In the genomic region with DNA sequence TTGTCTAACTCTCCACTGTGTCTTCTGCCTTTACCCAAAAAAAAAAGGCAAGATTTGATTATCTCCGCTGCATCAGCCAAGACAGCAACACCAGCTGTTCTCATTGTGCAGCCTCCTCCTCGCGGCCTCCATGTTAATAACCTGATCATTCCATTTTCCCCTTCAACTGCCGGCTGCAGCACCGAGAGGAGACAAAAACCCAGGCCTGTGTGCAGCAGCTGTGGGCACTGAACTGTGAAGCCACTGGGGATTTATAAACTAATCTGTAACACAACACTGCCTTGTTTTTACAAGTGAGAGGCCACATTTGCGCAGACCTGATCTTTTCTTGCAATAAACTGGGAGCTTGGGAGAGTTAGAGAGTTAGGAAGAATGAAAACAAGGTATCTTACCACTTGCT, we compare ENCODE assay signal across 10 mouse cellular contexts.
DNase-seq lines count a peak whose midpoint lies in the region; ATAC-seq lines count a peak whose summit lies in the region.
"Had no signal": no experiment of that assay in that cellular context is flagged by ENCODE, and none has a peak within 500 bp of the region (broad histone marks: within the 10 kb centered on the region; RNA-seq: fewer than 3 reads in every experiment).

No protein-coding gene starts in this region.

- peak; percentile 89 for DNase-seq in A20 (ENCODE audit: low read depth, low spot score)
- DNase-seq in embryo, embryonic 11 days = peak; percentile 74
- no peak for DNase-seq in heart, adult 18-20 months
- DNase-seq in gastrocnemius, postnatal 36 days = no peak

- no peaks in the 10 kb centered on the region for H3K36me3 ChIP-seq in hindbrain, embryonic 15.5 days
- H3K36me3 ChIP-seq in midbrain, embryonic 13.5 days = no peaks in the 10 kb centered on the region
- no peaks in the 10 kb centered on the region for H3K36me3 ChIP-seq in heart, embryonic 11.5 days (ENCODE audit: control insufficient read depth, insufficient read depth, low read length)
- H3K36me3 ChIP-seq: G1E; stomach, embryonic 15.5 days had no signal

- peak overlapping the region; percentile 67 for H3K27ac ChIP-seq in hindbrain, embryonic 15.5 days (replicated peaks)
- H3K27ac ChIP-seq in midbrain, embryonic 13.5 days = peak overlapping the region; percentile 76
- no peak overlapping the region for H3K27ac ChIP-seq in heart, embryonic 11.5 days (ENCODE audit: low read depth, low read length)
- H3K27ac ChIP-seq: stomach, embryonic 15.5 days had no signal

- no peak overlapping the region for H3K9ac ChIP-seq in hindbrain, embryonic 15.5 days
- no peak overlapping the region for H3K9ac ChIP-seq in midbrain, embryonic 13.5 days (replicated peaks)
- H3K9ac ChIP-seq in heart, embryonic 11.5 days (ENCODE audit: low read depth, low read length) = no peak overlapping the region
- H3K9ac ChIP-seq: stomach, embryonic 15.5 days had no signal

- no peak overlapping the region for H3K4me3 ChIP-seq in hindbrain, embryonic 15.5 days
- H3K4me3 ChIP-seq in midbrain, embryonic 13.5 days (replicated peaks) = no peak overlapping the region
- no peak overlapping the region for H3K4me3 ChIP-seq in heart, embryonic 11.5 days (ENCODE audit: low read depth, low read length)
- H3K4me3 ChIP-seq: stomach, embryonic 15.5 days had no signal

- intact Hi-C loops in gastrocnemius, postnatal 36 days (cut with DNase I) = no loop called here

- H3K9me3 ChIP-seq in hindbrain, embryonic 15.5 days = no peaks in the 10 kb centered on the region
- no peaks in the 10 kb centered on the region for H3K9me3 ChIP-seq in midbrain, embryonic 13.5 days
- no peaks in the 10 kb centered on the region for H3K9me3 ChIP-seq in heart, embryonic 11.5 days (replicated peaks; ENCODE audit: control insufficient read depth, low read length)
- H3K9me3 ChIP-seq: stomach, embryonic 15.5 days had no signal

- peak; percentile 79 for ATAC-seq in hindbrain, embryonic 15.5 days (ENCODE audit: low FRiP score, low read depth)
- peak; percentile 92 for ATAC-seq in midbrain, embryonic 13.5 days
- no peak for ATAC-seq in heart, embryonic 11.5 days (replicated peaks; ENCODE audit: insufficient number of reproducible peaks, low FRiP score, low TSS enrichment)
- no peak for ATAC-seq in megakaryocyte, adult 5-6 weeks (ENCODE audit: poor library complexity, severe bottlenecking)

- 7% methylated on average over 6 of the region's 6 CpGs for WGBS in hindbrain, embryonic 15.5 days
- WGBS in midbrain, embryonic 13.5 days = 3% methylated on average over 6 of the region's 6 CpGs
- 75% methylated on average over 6 of the region's 6 CpGs for WGBS in heart, embryonic 11.5 days (ENCODE audit: insufficient replicate concordance)

- peak overlapping the region; percentile 27 for H3K4me2 ChIP-seq in hindbrain, embryonic 15.5 days
- H3K4me2 ChIP-seq in midbrain, embryonic 13.5 days (replicated peaks) = peak overlapping the region; percentile 35
- no peak overlapping the region for H3K4me2 ChIP-seq in heart, embryonic 11.5 days
- H3K4me2 ChIP-seq: stomach, embryonic 15.5 days had no signal

- H3K27me3 ChIP-seq in hindbrain, embryonic 15.5 days = no peaks in the 10 kb centered on the region
- H3K27me3 ChIP-seq in midbrain, embryonic 13.5 days = no peaks in the 10 kb centered on the region
- H3K27me3 ChIP-seq in heart, embryonic 11.5 days (ENCODE audit: control insufficient read depth, insufficient read depth, low read length) = no peaks in the 10 kb centered on the region
- H3K27me3 ChIP-seq: stomach, embryonic 15.5 days had no signal

- H3K4me1 ChIP-seq in hindbrain, embryonic 15.5 days (replicated peaks) = peaks cover 20% of the 10 kb centered on the region
- H3K4me1 ChIP-seq in midbrain, embryonic 13.5 days (replicated peaks) = peaks cover 33% of the 10 kb centered on the region
- no peaks in the 10 kb centered on the region for H3K4me1 ChIP-seq in heart, embryonic 11.5 days (ENCODE audit: control insufficient read depth, insufficient read depth, low read length)
- H3K4me1 ChIP-seq: stomach, embryonic 15.5 days had no signal

Comparison
In these comparisons a context has a peak if more than half of its experiments do, and no peak if none do; other contexts are left out.
1. DNase-seq: peak in A20 (single experiment) and embryo, embryonic 11 days (single experiment); none in heart, adult 18-20 months (0 of 2) and gastrocnemius, postnatal 36 days (0 of 2).
2. ATAC-seq: peak in hindbrain, embryonic 15.5 days (single experiment) and midbrain, embryonic 13.5 days (single experiment); none in heart, embryonic 11.5 days (single experiment) and megakaryocyte, adult 5-6 weeks (single experiment).